Mouse (Mus musculus): ENCODE data around the gene Olfr395.
"Not testable (repeated sequence)": the region's sequence is repeated elsewhere in the genome, so short reads cannot be mapped to it uniquely, and the experiment has no call there.

Gene Olfr395

GRCm38 (mm10) chr11:73909199-73909598 lies at the start of gene Olfr395:
Gene Olfr395, minus strand, starts transcription at chr11:73909299.
- not testable (repeated sequence) for DNase-seq

GRCm38 (mm10) chr11:73936377-73936776 lies 27.3 kb upstream of the Olfr395 start, which contains the start of gene Olfr23:
Gene Olfr23, plus strand, starts transcription at chr11:73936677.
- no peak for DNase-seq

DNA sequence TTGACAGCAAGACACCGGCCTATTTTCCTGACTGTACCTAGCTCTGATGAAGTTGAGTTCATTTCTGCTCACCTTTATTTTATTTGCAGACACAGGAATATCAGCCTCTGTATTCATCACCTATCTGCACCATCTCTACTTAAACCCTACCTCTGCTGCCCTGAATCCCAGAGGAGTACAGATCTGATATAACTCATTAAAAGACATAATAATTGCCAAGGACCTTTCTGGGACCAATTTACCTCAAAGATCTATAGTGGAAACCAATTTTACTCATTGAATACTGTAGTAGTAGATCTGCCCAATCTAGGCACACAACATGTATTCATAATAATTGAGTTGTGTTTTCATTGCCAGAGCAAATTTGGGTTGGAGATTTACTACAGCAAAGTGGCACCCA lies 18.4 kb downstream of the Olfr395 start, which contains the start of gene Olfr394:
Gene Olfr394, minus strand, starts transcription at position 101 of the 400 bp plus-strand sequence.
- no peak for DNase-seq
